Mouse (Mus musculus) megakaryocyte-erythroid progenitor cell, adult 5-6 weeks (primary cell): ENCODE data around the gene Reck. TPM values are rescaled to one million over a fixed set of nuclear protein-coding genes. Genes with fewer than 3 reads are reported as not detected.
A peak's percentile ranks its signal among the peaks of the same experiment; 100 is the strongest.

ENCODE experiments used
- ATAC-seq: replicated peaks from 2 replicates; pipeline ENCODE4 v1.8.0; 2016; ENCODE audit warnings: mild to moderate bottlenecking, inconsistent platforms; ENCODE audit not compliant: severe bottlenecking, poor library complexity, low FRiP score, low TSS enrichment
- total RNA-seq, 2 experiments: library from RNA; stranded (forward) in 1 of 2; stranded (reverse) in 1 of 2; fragments of 200-1000, 215-1000 nt in 1 of 2; fragments of >200 nt in 1 of 2; fragmentation: Nextera tagmentation in 1 of 2; gene quantifications; 2 replicates each; pipeline ENCODE4 v1.2.3; 2014 to 2017

The Reck gene
- total RNA-seq, 2 experiments from 2014 or later: 0.20 TPM; not detected in 1

GRCm38 (mm10) chr4:43897209-43897608 lies 21.9 kb downstream of the Reck start:
- ATAC-seq: no peak

- ATAC-seq: no peak
Observed at GRCm38 (mm10) chr4:43899197-43899596, 23.9 kb downstream of the Reck start.

DNA sequence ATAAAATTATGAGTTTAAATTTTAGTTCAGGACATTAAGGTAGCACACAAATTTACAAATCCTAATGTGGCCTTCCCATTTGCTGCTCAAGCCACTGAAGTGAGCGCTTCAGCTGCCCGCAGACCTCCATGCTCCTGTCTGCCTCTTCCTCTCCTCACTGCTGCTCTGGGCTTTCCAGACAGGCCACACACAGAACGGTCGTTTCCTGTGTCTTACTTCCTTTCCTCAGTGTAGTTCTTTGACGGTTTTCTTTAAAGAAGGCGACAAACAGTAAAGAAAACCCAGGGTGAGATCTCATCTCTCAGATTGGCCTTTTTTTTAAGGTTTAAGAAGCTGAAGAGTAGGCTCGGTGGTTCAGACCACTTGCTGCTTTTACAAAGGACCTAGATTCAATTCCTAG lies 28.4 kb downstream of the Reck start:
- no peak for ATAC-seq

DNA sequence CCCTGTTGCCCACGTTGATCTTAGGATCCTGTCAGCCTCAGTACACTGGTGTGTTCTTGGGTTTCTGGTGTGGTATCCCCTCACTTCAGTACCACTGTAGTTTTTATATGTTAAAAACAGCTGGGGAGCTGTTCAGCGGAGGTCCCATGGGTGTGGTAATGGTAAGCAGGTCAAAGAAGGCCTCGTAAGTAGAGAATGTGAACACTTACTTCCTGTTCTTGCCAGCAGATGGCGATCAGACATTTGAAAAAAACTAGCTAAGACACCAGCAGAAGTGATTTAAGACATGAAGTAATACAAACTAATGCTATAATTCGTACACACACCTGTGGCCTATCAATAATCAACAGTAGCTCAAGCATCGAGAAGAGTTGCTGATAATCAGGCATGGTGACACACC lies 31.1 kb downstream of the Reck start:
- peak; percentile 67 for ATAC-seq

DNA sequence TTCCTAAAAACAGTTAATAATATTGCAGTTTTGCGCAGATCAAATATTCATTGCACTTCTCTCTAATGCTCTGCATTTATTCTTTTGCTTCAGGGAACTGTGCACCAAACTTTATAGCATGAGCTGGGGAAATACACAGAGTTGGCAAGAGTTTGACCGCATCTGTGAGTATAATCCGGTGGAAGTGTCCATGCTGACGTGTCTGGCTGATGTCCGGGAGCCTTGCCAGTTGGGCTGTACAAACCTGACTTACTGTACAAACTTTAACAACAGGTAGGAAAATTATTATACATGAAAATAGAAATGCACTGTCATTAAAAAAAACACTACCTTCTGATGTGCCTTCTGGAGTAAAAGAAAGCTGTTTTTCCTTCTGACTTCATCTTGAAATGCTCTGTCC lies 42.9 kb downstream of the Reck start:
- no peak for ATAC-seq

DNA sequence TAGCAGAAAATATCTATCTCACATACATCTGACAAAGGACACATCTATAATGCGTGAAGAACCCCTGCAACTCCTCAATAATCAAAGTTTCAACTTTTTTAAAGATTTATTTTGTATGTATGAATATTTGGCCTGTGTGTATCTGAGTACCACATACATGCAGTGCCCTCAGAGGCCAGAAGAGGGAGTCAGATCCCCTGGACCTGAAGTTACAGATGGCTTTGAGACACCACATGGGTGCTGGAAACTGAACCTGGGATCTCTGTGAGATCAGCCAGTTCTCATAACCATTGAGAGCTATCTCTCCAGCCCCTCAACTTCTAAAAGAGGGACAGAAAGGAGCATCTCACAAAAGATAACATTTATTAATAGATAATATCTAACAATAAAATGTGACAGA lies 45.3 kb downstream of the Reck start:
- ATAC-seq: no peak

DNA sequence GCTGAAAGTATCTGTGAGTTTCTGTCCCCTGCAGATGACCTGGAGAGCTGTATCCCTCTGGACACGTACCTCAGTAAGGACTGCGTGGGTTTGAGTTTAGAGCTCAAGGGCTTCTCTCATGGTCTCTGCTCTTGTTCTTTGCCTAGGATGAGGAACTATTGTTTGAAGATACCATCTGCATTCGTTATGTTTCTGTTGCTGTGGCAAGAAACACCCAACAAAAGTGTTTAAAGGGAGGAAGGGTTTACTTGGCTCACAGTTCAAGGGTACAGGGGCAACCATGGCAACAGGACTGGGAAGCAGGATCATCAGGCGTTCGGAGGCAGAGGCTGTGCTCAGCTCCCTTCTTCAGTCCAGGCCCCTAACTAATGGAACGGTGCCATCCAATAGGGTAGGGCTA lies 49.8 kb downstream of the Reck start:
- ATAC-seq: no peak

GRCm38 (mm10) chr4:43925779-43926178 lies 50.4 kb downstream of the Reck start:
- peak; percentile 81 for ATAC-seq

- peak; percentile 79 for ATAC-seq
Observed at GRCm38 (mm10) chr4:43927826-43928225, 52.5 kb downstream of the Reck start.

DNA sequence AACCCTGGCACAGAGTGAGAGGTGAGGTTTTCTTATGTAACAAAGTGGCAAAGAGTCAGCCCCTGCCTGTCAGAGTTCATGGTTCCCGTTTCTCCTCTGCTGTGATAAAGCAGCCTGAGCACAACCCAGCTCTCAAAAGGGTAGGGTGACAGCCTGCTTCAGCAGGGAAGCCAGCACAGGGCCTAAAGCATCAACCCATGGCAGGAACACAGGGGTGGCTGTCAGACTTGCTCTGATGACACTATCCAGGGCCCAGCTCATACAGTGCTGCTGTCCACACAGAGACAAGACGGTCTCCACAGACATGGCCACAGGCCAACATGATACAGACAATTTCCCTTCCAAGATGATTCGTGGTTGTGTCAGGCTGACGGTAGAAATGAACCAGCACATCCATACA lies 56.5 kb downstream of the Reck start:
- no peak for ATAC-seq

- no peak for ATAC-seq
Observed at GRCm38 (mm10) chr4:43936186-43936585, 60.9 kb downstream of the Reck start.

DNA sequence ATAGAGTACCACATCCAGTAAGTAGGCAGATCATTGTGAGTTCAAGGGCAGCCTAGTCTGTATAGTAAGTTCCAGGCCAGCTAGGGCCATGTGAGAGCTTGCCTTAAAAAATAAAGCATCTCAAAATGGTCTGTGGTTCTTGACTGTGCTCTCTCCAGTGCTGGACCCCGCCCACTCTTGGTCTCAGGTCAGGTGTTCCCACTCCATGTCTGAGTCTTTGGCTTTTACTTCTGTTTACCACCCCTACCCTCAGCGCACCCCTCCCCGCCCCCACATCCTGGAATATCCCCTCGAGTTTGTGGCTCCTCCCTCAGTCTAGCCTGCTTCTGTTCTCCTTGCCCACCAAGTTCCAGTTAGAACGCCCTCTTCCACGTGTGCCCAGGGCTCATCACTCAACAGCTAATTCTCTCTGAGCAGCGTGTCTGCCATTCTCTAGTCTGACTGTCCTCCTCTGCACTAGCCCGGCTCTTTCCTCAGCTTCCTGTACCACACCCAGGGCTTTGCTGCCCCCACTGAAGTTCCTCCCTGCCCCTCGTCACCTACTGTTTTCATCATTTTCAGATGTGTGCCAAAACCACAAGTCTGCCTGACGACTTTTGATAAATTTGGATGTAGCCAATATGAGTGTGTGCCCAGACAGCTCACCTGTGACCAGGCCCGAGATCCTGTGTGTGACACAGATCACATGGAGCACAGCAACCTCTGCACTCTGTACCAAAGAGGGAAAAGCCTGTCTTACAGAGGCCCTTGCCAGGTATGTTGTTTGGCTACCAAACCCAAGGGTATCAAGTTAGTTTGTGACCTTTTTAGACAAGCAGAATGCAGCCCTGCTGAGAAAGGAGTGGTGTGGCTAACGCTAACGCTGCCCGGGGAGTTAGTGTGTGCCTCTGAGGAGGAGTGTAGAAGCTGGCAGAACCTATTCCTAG lies 61.7 kb downstream of the Reck start:
- peak; percentile 91 for ATAC-seq

DNA sequence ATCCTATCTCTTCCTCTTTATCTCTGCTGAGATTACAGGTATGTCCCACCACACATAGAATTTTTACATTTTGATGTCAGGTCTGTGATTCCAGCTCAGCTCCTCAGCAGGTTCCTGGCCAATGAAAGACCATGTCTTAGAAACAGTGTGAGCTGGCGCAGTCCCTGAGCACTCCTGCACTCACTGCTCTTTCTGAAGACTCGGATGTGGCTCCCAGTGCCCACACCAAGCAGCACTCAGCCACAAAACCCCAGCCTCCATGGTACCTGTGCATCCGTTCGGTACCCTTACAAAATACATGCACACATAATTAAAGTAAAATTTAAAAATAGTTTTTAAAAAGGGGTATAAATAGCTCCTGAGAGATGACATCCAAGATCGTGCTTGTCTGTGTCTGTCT lies 66.0 kb downstream of the Reck start:
- ATAC-seq: no peak

- no peak for ATAC-seq
Observed at GRCm38 (mm10) chr4:43942421-43942820, 67.1 kb downstream of the Reck start.

DNA sequence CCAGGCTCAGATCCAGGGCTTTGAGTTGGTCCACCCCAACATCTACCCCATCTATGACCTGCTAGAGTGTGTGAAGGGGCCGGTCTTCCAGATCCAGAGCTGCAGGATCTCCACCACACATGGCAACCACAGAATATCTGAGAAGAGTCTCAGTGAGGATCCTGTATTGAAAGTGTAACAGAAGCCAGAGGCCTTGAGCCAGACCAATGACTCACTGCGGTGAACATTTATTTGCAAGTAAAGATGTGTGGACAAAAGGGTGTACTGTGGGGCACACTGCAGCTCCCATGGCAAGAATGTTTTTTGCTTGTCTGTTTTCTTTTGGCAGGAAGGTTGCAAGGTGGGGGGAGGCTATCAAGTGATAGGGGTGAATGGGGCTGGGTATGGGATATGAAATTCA lies 72.2 kb downstream of the Reck start:
- ATAC-seq: no peak

DNA sequence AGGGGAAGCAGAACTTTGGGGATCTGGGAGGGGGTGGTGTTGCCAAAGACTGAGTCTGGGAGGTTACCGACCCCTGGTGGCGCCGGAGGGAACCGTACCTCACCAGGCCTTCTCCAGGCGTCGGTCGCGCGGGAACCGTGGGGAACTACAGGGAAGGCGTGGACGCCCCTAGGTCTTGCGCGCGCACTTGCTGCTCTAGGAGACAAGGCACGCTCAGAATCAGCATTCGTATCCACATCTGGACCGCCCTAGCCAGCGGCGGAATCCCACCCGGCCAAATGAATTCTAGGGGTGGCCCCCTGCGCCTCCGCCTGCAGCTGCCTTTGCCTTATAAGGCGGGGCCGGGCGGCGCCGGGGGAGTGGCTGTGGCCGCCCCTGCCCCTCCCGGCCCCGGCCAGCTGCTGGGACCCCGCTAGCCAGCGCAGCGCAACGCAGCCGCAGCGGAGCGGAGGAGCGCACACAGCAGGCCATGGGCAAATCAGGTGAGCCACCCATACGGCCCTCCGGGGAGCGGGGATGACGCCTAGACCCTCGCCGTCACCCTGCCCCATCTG lies 82.0 kb downstream of the Reck start, which contains the start of gene Glipr2:
Gene Glipr2, plus strand, starts transcription at position 110 of the 554 bp plus-strand sequence.
- ATAC-seq: peak; percentile 83

GRCm38 (mm10) chr4:43957846-43958461 lies 82.6 kb downstream of the Reck start:
- ATAC-seq: peak; percentile 16; the same call in 1 of the 2 replicates

DNA sequence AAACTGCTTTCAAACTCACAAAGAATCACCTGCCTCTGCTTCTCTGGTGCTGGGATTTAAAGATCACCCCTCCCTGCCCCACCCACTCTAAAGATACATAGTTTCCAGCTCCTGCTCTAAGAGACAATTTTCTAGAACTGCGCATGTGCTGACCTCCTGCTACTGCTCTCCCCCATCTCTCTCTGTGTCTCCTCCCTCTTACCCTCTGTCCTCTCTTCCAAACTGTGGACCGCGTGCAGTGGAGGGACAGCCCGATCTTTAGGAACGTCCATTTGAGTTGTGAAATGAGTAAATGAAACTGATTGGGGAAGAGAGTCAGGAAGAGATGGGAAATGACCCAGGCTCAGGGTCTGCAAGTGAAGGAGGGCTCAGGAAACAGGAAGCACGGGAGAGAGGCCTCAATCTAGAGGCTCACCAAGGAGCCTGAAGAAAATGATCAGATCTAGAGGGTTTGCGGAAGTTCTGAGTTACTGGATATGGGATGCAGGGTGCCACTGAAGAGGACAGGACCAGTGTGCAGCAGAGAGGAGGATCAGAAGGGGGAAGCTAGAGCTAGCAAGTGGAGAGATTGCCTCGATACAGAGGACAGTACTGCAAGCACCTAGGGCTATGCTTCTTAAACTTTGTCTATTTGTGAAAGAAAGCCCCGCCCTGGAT lies 84.3 kb downstream of the Reck start:
- no peak for ATAC-seq

GRCm38 (mm10) chr4:43960207-43960606 lies 84.9 kb downstream of the Reck start:
- ATAC-seq: peak; percentile 32; the same call in 1 of the 2 replicates

DNA sequence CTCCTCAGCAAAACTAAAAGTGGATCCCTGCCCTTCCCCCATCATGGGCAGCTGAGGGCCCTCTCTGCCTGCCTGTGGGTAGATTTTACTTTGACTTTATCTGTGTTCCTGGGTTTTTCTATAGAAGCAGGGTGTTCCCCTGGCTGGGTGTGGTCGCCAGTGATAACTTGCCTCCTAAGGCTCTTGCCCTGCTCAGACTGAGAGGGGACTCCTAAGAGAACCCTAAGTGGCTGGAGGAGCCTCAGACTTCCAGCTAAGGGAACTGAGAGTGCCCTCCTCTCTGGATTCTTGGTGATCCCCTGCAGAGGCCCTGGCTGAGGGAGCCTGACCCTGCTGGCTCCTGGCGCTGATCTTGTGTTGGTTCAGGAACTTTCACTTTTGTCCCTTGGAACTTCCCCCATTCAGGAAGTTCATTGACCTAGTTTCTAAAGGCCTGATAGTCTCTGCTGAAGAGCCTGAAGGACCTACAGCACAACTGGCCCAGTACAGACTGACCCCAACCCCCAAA lies 89.0 kb downstream of the Reck start:
- peak; percentile 90 for ATAC-seq
